Comparison of ENCODE assay signal across 8 mouse cellular contexts in the genomic region with DNA sequence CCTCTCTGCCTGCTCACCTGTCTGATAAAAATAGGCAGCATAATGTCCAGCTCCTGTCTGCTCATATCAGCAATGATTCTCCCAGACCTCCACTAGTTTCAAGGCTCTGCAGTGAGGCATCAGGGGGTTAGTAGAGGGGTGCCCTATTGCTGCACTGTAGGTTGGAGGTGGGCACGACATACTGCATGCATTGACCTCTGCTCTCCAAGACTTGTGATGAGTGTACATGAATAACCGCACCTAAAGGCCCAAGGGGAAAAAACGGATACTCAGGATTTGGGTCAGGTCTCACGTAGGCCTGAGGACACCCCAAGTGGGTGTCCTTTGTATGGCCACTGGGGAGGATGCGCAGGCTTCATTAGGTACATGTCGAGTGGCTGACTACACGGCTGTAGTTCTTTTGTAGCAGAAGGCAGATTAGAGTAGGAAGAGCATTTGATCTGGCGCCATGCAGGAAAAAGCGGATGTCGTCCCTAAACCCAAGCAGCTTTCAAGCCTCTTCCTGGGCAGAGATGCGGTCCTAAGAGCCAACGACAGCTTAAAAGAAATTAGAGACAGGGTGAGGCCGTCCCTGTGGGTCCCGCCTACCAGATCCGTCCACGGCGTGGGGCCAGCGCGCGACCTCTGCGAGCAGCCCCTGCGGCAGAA. TPM values are rescaled to one million over a fixed set of nuclear protein-coding genes. Genes with fewer than 3 reads are reported as not detected.
A peak's percentile ranks its signal among the peaks of the same experiment; 100 is the strongest.
DNase-seq lines count a peak whose midpoint lies in the region; ATAC-seq and TF ChIP-seq lines count a peak whose summit lies in the region.

No protein-coding gene starts in this region.

- peak; percentile 0 for ATAC-seq in Patski
- peak; percentile 0; the same call in 1 of the 2 replicates for ATAC-seq in heart, postnatal 0 days (ENCODE audit: insufficient read depth, low read depth)
- ATAC-seq in midbrain, embryonic 11.5 days (ENCODE audit: low FRiP score) = peak; percentile 8; the same call in 1 of the 2 replicates

- H3K4me1 ChIP-seq in kidney, adult 2 months (ENCODE audit: control insufficient read depth, insufficient read depth, low read length) = peaks cover 18% of the 10 kb centered on the region
- peaks cover 21% of the 10 kb centered on the region for H3K4me1 ChIP-seq in heart, postnatal 0 days (ENCODE audit: control insufficient read depth, insufficient read depth)
- peaks cover 12% of the 10 kb centered on the region for H3K4me1 ChIP-seq in midbrain, embryonic 11.5 days (ENCODE audit: control insufficient read depth, insufficient read depth, low read length)

- H3K4me3 ChIP-seq in kidney, adult 2 months (ENCODE audit: insufficient read depth, low read depth, low read length) = peak overlapping the region; percentile 47
- peak overlapping the region; percentile 73 for H3K4me3 ChIP-seq in heart, postnatal 0 days (ENCODE audit: low read depth, low read length)
- peak overlapping the region; percentile 83 for H3K4me3 ChIP-seq in midbrain, embryonic 11.5 days (ENCODE audit: low read depth, low read length)

- H3K4me2 ChIP-seq in heart, postnatal 0 days (ENCODE audit: low read depth, low read length) = peak overlapping the region; percentile 61
- peak overlapping the region; percentile 60 for H3K4me2 ChIP-seq in midbrain, embryonic 11.5 days

- no peaks in the 10 kb centered on the region for H3K27me3 ChIP-seq in kidney, adult 2 months (replicated peaks; ENCODE audit: control insufficient read depth, insufficient read depth, low read length)
- no peaks in the 10 kb centered on the region for H3K27me3 ChIP-seq in Patski
- H3K27me3 ChIP-seq in heart, postnatal 0 days (ENCODE audit: control insufficient read depth, insufficient read depth, low read length) = no peaks in the 10 kb centered on the region
- peaks cover 2% of the 10 kb centered on the region; the same call in 1 of the 2 replicates for H3K27me3 ChIP-seq in midbrain, embryonic 11.5 days (ENCODE audit: control insufficient read depth, insufficient read depth, low read length)

- no peaks in the 10 kb centered on the region for H3K9me3 ChIP-seq in heart, postnatal 0 days (replicated peaks; ENCODE audit: control insufficient read depth, low read length)
- no peaks in the 10 kb centered on the region for H3K9me3 ChIP-seq in midbrain, embryonic 11.5 days (ENCODE audit: control insufficient read depth, low read length)

- TF ChIP-seq POLR2A in kidney, adult 2 months (IDR thresholded peaks at IDR 0.05; ENCODE audit: low read depth, low read length) = no peak

- in situ Hi-C loops in Patski (cut with MboI; ENCODE audit: low pct_unique_long_range_greater_than_20kb) = no loop called here

- no peak for DNase-seq in kidney, adult 2 months
- no peak for DNase-seq in kidney, adult 18-20 months
- DNase-seq in Patski (ENCODE audit: low read depth, low spot score) = no peak
- DNase-seq in heart, postnatal 0 days (ENCODE audit: low spot score) = no peak
- DNase-seq in midbrain, embryonic 11.5 days (ENCODE audit: low spot score, missing footprints) = peak; percentile 89
- DNase-seq in thymus, postnatal 0 days (ENCODE audit: low spot score) = no peak
- no peak for DNase-seq in frontal cortex, postnatal 14 days (ENCODE audit: low spot score in 2 of 2)
- DNase-seq in thymus, postnatal 4 days = no peak

- H3K9ac ChIP-seq in heart, postnatal 0 days (replicated peaks; ENCODE audit: low read depth, low read length) = peak overlapping the region; percentile 44
- peak overlapping the region; percentile 53 for H3K9ac ChIP-seq in midbrain, embryonic 11.5 days (ENCODE audit: low read length)

- TF ChIP-seq CTCF in kidney, adult 2 months (conservative IDR thresholded peaks at IDR 0.05; ENCODE audit: insufficient read depth, insufficient read length, low read depth, low read length) = no peak
- TF ChIP-seq CTCF in Patski (IDR thresholded peaks at IDR 0.05) = no peak
- no peak for TF ChIP-seq CTCF in heart, postnatal 0 days (IDR thresholded peaks at IDR 0.05; ENCODE audit: low read depth)

- CTCF ChIA-PET in Patski (lab: Charles Lee) = interaction anchor here (1.0 kb wide), 1 partner anchor 50 kb away, joined by 4 read pairs; no protein-coding TSS in a partner anchor

- 6% methylated on average over 22 of the region's 22 CpGs for WGBS in kidney, adult 2 months
- 3% methylated on average over 22 of the region's 22 CpGs for WGBS in heart, postnatal 0 days
- 4% methylated on average over 22 of the region's 22 CpGs for WGBS in midbrain, embryonic 11.5 days

- peak overlapping the region; percentile 77 for H3K27ac ChIP-seq in kidney, adult 2 months (ENCODE audit: insufficient read depth, low read depth, low read length)
- H3K27ac ChIP-seq in heart, postnatal 0 days (ENCODE audit: low read depth) = peak overlapping the region; percentile 95
- H3K27ac ChIP-seq in midbrain, embryonic 11.5 days (ENCODE audit: low read depth, low read length) = peak overlapping the region; percentile 12; the same call in 1 of the 2 replicates

- POLR2A ChIA-PET in Patski (lab: Charles Lee) = interaction anchor here (1.4 kb wide), 1 partner anchor 29 kb away, joined by 3 read pairs; no protein-coding TSS in a partner anchor

- no peak for TF ChIP-seq EP300 in heart, postnatal 0 days (IDR thresholded peaks at IDR 0.05; ENCODE audit: low read depth)

- no peaks in the 10 kb centered on the region for H3K36me3 ChIP-seq in kidney, adult 2 months (ENCODE audit: control insufficient read depth, insufficient read depth, low read length)
- H3K36me3 ChIP-seq in heart, postnatal 0 days (replicated peaks; ENCODE audit: control insufficient read depth, insufficient read depth, low read length) = peaks cover 23% of the 10 kb centered on the region
- peaks cover 6% of the 10 kb centered on the region for H3K36me3 ChIP-seq in midbrain, embryonic 11.5 days (ENCODE audit: control insufficient read depth, insufficient read depth, low read length)

RNA-seq across cellular contexts. Expression of a gene that starts 0.5 kb away (rescaled TPM):
- 8.4 and 8.5 TPM in 2 replicates for polyA plus RNA-seq in kidney, adult 2 months (2012; rRNA removed)
- polyA plus RNA-seq in Patski (2021) = 10.1 TPM
- 37.4 and 45.5 TPM in 2 replicates for total RNA-seq in heart, postnatal 0 days (2014; rRNA removed; ENCODE audit: low replicate concordance)
- 16.5 and 25.4 TPM in 2 replicates for polyA plus RNA-seq in heart, postnatal 0 days (2015; fragmentation: Nextera tagmentation; extraction: Ambion mirVana)
- 15.8 and 17.0 TPM in 2 replicates for polyA plus RNA-seq in midbrain, embryonic 11.5 days (2014; fragmentation: Nextera tagmentation; extraction: Ambion mirVana)
- polyA plus RNA-seq in thymus, postnatal 0 days (2015; fragmentation: Nextera tagmentation; extraction: Ambion mirVana) = 2.8 and 5.2 TPM in 2 replicates

RNA-seq across cellular contexts. Expression of a gene that starts 31.1 kb away (rescaled TPM):
- 71.1 and 93.2 TPM in 2 replicates for polyA plus RNA-seq in kidney, adult 2 months (2012; rRNA removed)
- 116 TPM for polyA plus RNA-seq in Patski (2021)
- total RNA-seq in heart, postnatal 0 days (2014; rRNA removed; ENCODE audit: low replicate concordance) = 2.5 and 3.8 TPM in 2 replicates
- 0.85 and 0.89 TPM in 2 replicates for polyA plus RNA-seq in heart, postnatal 0 days (2015; fragmentation: Nextera tagmentation; extraction: Ambion mirVana)
- 0.57 and 1.7 TPM in 2 replicates for polyA plus RNA-seq in midbrain, embryonic 11.5 days (2014; fragmentation: Nextera tagmentation; extraction: Ambion mirVana)
- polyA plus RNA-seq in thymus, postnatal 0 days (2015; fragmentation: Nextera tagmentation; extraction: Ambion mirVana) = 0.89 and 0.95 TPM in 2 replicates

RNA-seq across cellular contexts. Expression of a gene that starts 57.5 kb away (rescaled TPM):
- 1.3 and 1.6 TPM in 2 replicates for polyA plus RNA-seq in kidney, adult 2 months (2012; rRNA removed)
- polyA plus RNA-seq in Patski (2021) = 129 TPM
- 76.8 and 78.0 TPM in 2 replicates for total RNA-seq in heart, postnatal 0 days (2014; rRNA removed; ENCODE audit: low replicate concordance)
- 81.8 and 90.3 TPM in 2 replicates for polyA plus RNA-seq in heart, postnatal 0 days (2015; fragmentation: Nextera tagmentation; extraction: Ambion mirVana)
- polyA plus RNA-seq in midbrain, embryonic 11.5 days (2014; fragmentation: Nextera tagmentation; extraction: Ambion mirVana) = 542 and 553 TPM in 2 replicates
- polyA plus RNA-seq in thymus, postnatal 0 days (2015; fragmentation: Nextera tagmentation; extraction: Ambion mirVana) = 465 and 485 TPM in 2 replicates

Comparison
In these comparisons a context has a peak if more than half of its experiments do, and no peak if none do; other contexts are left out.
1. H3K27ac ChIP-seq: peak in every context shown above with its lines; median percentile 95 in heart, postnatal 0 days; 77 in kidney, adult 2 months; 12 in midbrain, embryonic 11.5 days.
2. RNA of a gene that starts 31.1 kb away (polyA plus RNA-seq): 116 TPM in Patski (single experiment) and 71.1 to 93.2 TPM in kidney, adult 2 months; 0.89 to 0.95 TPM in thymus, postnatal 0 days, 0.85 to 0.89 TPM in heart, postnatal 0 days and 0.57 to 1.7 TPM in midbrain, embryonic 11.5 days; every median in the first group is over 10 times any median in the second.
3. RNA of a gene that starts 57.5 kb away (polyA plus RNA-seq): 542 to 553 TPM in midbrain, embryonic 11.5 days, 465 to 485 TPM in thymus, postnatal 0 days, 129 TPM in Patski (single experiment) and 81.8 to 90.3 TPM in heart, postnatal 0 days; 1.3 to 1.6 TPM in kidney, adult 2 months; every median in the first group is over 10 times any median in the second.
4. Peak in every context shown above with its lines, with median percentiles within 50 percentile points of each other: H3K4me3 ChIP-seq and ATAC-seq.